Mouse (Mus musculus): ENCODE measurements around the gene Gm7579. TPM values are rescaled to one million over a fixed set of nuclear protein-coding genes. Genes with fewer than 3 reads are reported as not detected.
"Not testable (repeated sequence)": the region's sequence is repeated elsewhere in the genome, so short reads cannot be mapped to it uniquely, and the experiment has no call there.

Gm7579 gene
- not detected in 2 replicates for polyA plus RNA-seq (2015; fragmentation: Nextera tagmentation; extraction: Ambion mirVana)

DNA sequence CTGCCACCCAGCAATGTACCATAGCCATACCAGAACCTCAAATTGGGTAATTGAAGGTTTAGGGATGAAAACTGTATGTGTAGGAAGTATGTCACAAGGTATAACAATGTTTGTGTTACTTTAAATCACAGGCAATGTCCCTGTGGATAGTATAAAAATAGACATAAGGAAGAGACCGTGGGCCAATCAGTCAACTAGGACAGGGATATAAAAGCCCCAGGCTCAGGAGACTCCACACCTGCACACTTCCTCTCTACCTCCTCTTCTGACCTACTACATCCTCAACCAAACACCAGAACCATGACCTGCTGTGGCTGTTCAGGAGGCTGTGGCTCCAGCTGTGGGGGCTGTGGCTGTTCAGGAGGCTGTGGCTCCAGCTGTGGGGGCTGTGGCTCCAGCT lies at the start of gene Gm7579:
Gene Gm7579, plus strand, starts transcription at position 301 of the 400 bp plus-strand sequence.
- no peaks in the 10 kb centered on the region for H3K27me3 ChIP-seq (ENCODE audit: control insufficient read depth, insufficient read depth, low read length)
- H3K27ac ChIP-seq (ENCODE audit: low read length): no peak within 1 kb of the TSS
- no peaks in the 10 kb centered on the region for H3K9me3 ChIP-seq (replicated peaks; ENCODE audit: control insufficient read depth, low read length)
- 35% methylated on average over 1 of the region's 1 CpGs for WGBS
- no peak within 1 kb of the TSS for H3K4me2 ChIP-seq (ENCODE audit: low read depth, low read length)
- no peak for ATAC-seq (replicated peaks; ENCODE audit: extremely low read depth, insufficient read depth, low FRiP score)
- no peak within 1 kb of the TSS for H3K9ac ChIP-seq (ENCODE audit: low read length)
- H3K36me3 ChIP-seq (ENCODE audit: control insufficient read depth, insufficient read depth): no peaks in the 10 kb centered on the region
- no peak within 1 kb of the TSS for H3K4me3 ChIP-seq (ENCODE audit: low read length)
- no peaks in the 10 kb centered on the region for H3K4me1 ChIP-seq (ENCODE audit: control insufficient read depth, insufficient read depth, low read length)

DNA sequence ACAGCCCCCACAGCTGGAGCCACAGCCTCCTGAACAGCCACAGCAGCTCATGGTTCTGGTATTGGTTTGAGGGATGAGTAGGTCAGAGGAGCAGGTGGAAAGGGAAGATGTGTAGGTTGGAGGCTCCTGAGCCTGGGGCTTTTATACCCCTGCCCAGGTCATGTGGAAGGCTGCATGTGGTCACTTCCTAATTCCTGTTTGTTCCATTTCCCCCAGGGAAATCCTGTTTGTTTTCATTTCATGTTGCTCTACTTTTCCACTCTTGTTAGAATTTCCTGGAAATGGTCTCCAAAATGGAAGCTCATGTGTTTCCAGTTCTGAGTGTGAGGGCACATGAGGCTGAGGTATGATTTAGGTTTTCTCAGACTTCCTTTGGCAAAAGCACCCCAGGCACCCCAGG lies 46.0 kb upstream of the Gm7579 start, which contains the start of gene Gm4553:
Gene Gm4553, minus strand, starts transcription at position 101 of the 400 bp plus-strand sequence.
- not testable (repeated sequence) for H3K9me3 ChIP-seq (replicated peaks; ENCODE audit: control insufficient read depth, low read length); H3K27me3 ChIP-seq (ENCODE audit: control insufficient read depth, insufficient read depth, low read length); H3K9ac ChIP-seq (ENCODE audit: low read length); H3K4me1 ChIP-seq (ENCODE audit: control insufficient read depth, insufficient read depth, low read length); H3K27ac ChIP-seq (ENCODE audit: low read length); H3K36me3 ChIP-seq (ENCODE audit: control insufficient read depth, insufficient read depth); H3K4me3 ChIP-seq (ENCODE audit: low read length); H3K4me2 ChIP-seq (ENCODE audit: low read depth, low read length); ATAC-seq (replicated peaks; ENCODE audit: extremely low read depth, insufficient read depth, low FRiP score)

DNA sequence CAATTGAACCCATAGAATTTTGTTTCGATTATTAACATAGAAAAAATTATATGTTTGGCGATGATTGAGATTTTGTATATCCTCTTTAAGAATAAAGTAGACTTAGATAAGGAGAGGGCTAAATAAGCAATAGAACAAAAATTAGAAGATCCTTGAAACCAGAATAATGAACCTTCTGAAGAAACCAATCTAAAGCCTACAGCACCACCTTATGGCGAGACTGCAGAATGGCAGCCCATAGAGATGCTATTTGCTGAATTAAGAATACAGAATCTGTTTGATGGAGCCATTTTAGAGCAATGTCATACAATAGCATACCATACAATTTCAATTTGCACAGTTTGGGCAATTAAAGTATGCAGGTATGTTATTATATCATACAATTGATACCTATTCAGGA lies 41.8 kb upstream of the Gm7579 start:
- Histone ChIP-seq H3K27me3 (ENCODE audit: control insufficient read depth, insufficient read depth, low read length) (no peaks in the 10 kb centered on the region), H3K27ac (ENCODE audit: low read length) (no peak overlapping the region), H3K4me3 (ENCODE audit: low read length) (no peak overlapping the region), H3K9me3 (replicated peaks; ENCODE audit: control insufficient read depth, low read length) (no peaks in the 10 kb centered on the region), H3K9ac (ENCODE audit: low read length) (no peak overlapping the region), H3K4me2 (ENCODE audit: low read depth, low read length) (no peak overlapping the region), H3K36me3 (ENCODE audit: control insufficient read depth, insufficient read depth) (no peaks in the 10 kb centered on the region), H3K4me1 (ENCODE audit: control insufficient read depth, insufficient read depth, low read length) (no peaks in the 10 kb centered on the region)
- no peak for ATAC-seq (replicated peaks; ENCODE audit: extremely low read depth, insufficient read depth, low FRiP score)
- 40% methylated on average over 3 of the region's 3 CpGs for WGBS

DNA sequence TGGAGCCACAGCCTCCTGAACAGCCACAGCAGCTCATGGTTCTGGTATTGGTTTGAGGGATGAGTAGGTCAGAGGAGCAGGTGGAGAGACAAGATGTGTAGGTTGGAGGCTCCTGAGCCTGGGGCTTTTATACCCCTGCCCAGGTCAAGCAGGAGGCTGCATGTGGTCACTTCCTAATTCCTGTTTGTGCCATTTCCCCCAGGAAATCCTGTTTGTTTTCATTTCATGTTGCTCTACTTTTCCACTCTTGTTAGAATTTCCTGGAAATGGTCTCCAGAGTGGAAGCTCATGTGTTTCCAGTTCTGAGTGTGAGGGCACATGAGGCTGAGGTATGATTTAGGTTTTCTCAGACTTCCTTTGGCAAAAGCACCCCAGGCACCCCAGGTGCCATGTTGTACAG lies 35.8 kb upstream of the Gm7579 start, which contains the start of gene Krtap5-2:
Gene Krtap5-2, minus strand, starts transcription at position 101 of the 400 bp plus-strand sequence.
- H3K9me3 ChIP-seq (replicated peaks; ENCODE audit: control insufficient read depth, low read length); H3K27ac ChIP-seq (ENCODE audit: low read length); H3K9ac ChIP-seq (ENCODE audit: low read length); H3K27me3 ChIP-seq (ENCODE audit: control insufficient read depth, insufficient read depth, low read length); H3K4me1 ChIP-seq (ENCODE audit: control insufficient read depth, insufficient read depth, low read length); ATAC-seq (replicated peaks; ENCODE audit: extremely low read depth, insufficient read depth, low FRiP score); H3K36me3 ChIP-seq (ENCODE audit: control insufficient read depth, insufficient read depth); H3K4me2 ChIP-seq (ENCODE audit: low read depth, low read length); H3K4me3 ChIP-seq (ENCODE audit: low read length): not testable (repeated sequence)

DNA sequence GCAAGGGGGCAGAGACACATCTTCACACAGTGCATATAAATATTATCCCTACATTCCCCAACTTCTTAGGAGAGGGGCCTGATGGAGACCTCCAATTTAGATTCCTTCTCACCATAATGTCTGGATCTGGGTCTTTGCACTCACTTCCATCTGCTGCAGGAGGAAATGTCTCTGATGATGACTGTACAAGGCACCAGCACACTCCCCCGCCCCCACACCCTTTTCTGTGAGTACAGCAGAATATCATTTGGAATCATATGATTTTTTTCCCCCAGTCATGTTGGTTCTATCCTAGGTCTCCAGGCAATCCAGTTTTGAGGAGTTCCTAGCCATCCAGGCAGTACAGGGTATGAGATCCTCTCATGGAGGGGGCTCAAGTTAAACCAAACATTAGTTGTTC lies 33.0 kb upstream of the Gm7579 start:
- Histone ChIP-seq H3K27me3 (ENCODE audit: control insufficient read depth, insufficient read depth, low read length) (no peaks in the 10 kb centered on the region), H3K9ac (ENCODE audit: low read length) (no peak overlapping the region), H3K36me3 (ENCODE audit: control insufficient read depth, insufficient read depth) (no peaks in the 10 kb centered on the region), H3K4me1 (ENCODE audit: control insufficient read depth, insufficient read depth, low read length) (no peaks in the 10 kb centered on the region), H3K9me3 (replicated peaks; ENCODE audit: control insufficient read depth, low read length) (no peaks in the 10 kb centered on the region), H3K27ac (ENCODE audit: low read length) (no peak overlapping the region), H3K4me3 (ENCODE audit: low read length) (no peak overlapping the region), H3K4me2 (ENCODE audit: low read depth, low read length) (no peak overlapping the region)
- whole genome bisulfite sequencing: 72% methylated on average over 1 of the region's 1 CpGs
- no peak for ATAC-seq (replicated peaks; ENCODE audit: extremely low read depth, insufficient read depth, low FRiP score)

DNA sequence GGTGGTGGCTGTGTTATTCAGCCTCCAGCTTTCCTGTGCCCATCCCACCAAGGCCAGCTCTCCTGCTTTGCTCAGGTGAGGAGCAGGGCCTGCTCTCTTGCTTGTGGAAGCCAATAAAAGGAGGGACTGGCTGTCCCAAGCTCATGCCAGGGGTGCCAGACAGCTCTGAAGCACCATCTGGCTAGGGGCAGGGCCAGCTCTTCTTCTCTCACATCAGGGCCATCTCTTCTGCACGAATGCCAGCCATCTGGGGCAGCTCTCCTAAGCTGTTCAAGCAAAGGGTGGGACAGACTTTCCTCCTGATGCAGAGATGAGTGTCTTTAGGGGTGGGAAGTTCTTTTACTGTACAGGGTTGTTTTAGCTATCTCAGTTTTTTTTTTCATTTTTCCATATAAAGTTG lies 30.6 kb upstream of the Gm7579 start:
- Histone ChIP-seq H3K4me2 (ENCODE audit: low read depth, low read length) (no peak overlapping the region), H3K4me1 (ENCODE audit: control insufficient read depth, insufficient read depth, low read length) (no peaks in the 10 kb centered on the region), H3K9ac (ENCODE audit: low read length) (no peak overlapping the region), H3K27ac (ENCODE audit: low read length) (no peak overlapping the region), H3K4me3 (ENCODE audit: low read length) (no peak overlapping the region), H3K36me3 (ENCODE audit: control insufficient read depth, insufficient read depth) (no peaks in the 10 kb centered on the region), H3K27me3 (ENCODE audit: control insufficient read depth, insufficient read depth, low read length) (no peaks in the 10 kb centered on the region), H3K9me3 (replicated peaks; ENCODE audit: control insufficient read depth, low read length) (no peaks in the 10 kb centered on the region)
- WGBS: 21% methylated on average over 1 of the region's 1 CpGs
- ATAC-seq (replicated peaks; ENCODE audit: extremely low read depth, insufficient read depth, low FRiP score): no peak

DNA sequence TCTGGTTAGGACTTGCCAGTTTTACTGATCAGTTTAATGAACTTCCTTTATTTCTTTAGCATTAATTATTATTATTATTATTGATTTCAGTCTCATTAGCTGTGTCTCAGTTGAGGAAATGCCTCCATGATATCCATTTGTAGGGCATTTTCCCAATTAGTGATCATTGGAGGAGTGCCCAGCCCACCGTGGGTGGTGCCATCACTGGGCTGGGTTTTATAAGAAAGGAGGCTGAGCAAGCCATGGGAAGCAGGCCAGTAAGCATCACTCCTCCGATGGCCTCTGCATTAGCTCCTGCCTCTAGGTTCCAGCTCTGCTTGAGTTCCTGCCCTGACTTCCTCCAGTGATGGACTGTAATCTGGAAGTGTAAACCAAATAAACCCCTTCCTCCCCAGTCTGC lies 23.5 kb upstream of the Gm7579 start:
- Histone ChIP-seq H3K27me3 (ENCODE audit: control insufficient read depth, insufficient read depth, low read length) (no peaks in the 10 kb centered on the region), H3K27ac (ENCODE audit: low read length) (no peak overlapping the region), H3K4me1 (ENCODE audit: control insufficient read depth, insufficient read depth, low read length) (no peaks in the 10 kb centered on the region), H3K9ac (ENCODE audit: low read length) (no peak overlapping the region), H3K36me3 (ENCODE audit: control insufficient read depth, insufficient read depth) (no peaks in the 10 kb centered on the region), H3K4me3 (ENCODE audit: low read length) (no peak overlapping the region), H3K4me2 (ENCODE audit: low read depth, low read length) (no peak overlapping the region), H3K9me3 (replicated peaks; ENCODE audit: control insufficient read depth, low read length) (no peaks in the 10 kb centered on the region)
- WGBS: 59% methylated on average over 2 of the region's 2 CpGs
- no peak for ATAC-seq (replicated peaks; ENCODE audit: extremely low read depth, insufficient read depth, low FRiP score)

DNA sequence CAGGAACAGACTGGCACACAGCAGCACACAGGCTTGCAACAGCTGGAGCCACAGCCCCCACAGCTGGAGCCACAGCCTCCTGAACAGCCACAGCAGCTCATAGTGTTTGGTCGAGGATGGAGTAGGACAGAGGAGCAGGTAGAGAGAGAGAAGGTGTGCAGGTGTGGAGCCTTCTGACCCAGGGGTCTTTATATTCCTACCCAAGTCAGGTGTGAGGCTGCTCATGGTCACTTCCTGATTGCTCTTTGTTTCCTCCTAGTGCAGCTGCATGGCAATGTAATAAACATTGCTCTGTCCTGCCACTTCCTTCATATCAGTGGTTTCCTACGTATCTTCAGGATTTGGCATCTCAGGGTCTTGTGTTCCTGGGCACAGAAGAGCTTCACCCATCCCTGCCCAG lies 21.4 kb upstream of the Gm7579 start, which contains the start of gene Gm10153:
Gene Gm10153, minus strand, starts transcription at position 101 of the 400 bp plus-strand sequence.
- H3K4me3 ChIP-seq (ENCODE audit: low read length): no peak within 1 kb of the TSS
- peaks cover 4% of the 10 kb centered on the region; the same call in 1 of the 2 replicates for H3K9me3 ChIP-seq (replicated peaks; ENCODE audit: control insufficient read depth, low read length)
- no peaks in the 10 kb centered on the region for H3K27me3 ChIP-seq (ENCODE audit: control insufficient read depth, insufficient read depth, low read length)
- H3K4me2 ChIP-seq (ENCODE audit: low read depth, low read length): no peak within 1 kb of the TSS
- no peak for ATAC-seq (replicated peaks; ENCODE audit: extremely low read depth, insufficient read depth, low FRiP score)
- no peaks in the 10 kb centered on the region for H3K4me1 ChIP-seq (ENCODE audit: control insufficient read depth, insufficient read depth, low read length)
- H3K27ac ChIP-seq (ENCODE audit: low read length): no peak within 1 kb of the TSS
- no peak within 1 kb of the TSS for H3K9ac ChIP-seq (ENCODE audit: low read length)
- WGBS: 29% methylated on average over 2 of the region's 2 CpGs
- no peaks in the 10 kb centered on the region for H3K36me3 ChIP-seq (ENCODE audit: control insufficient read depth, insufficient read depth)

DNA sequence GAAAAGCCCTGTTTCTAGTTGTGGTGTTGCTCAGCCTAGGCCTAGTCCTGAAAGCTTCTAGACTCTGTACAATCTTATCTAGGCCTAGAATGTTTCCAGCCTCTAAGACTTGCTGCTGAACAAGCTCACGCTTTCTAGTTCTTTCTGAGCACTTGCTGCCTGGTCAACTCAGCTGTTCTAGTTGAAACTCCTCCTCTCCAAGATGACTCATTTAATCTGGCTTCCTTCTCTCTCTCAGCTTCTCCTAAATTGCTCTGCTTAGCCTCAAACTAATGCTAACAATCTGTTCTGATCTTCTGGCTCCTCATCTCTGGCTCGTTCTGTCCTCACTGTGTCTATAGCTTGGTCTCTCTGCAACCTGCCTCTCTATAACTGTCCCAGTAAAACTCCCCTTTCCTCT lies 12.9 kb upstream of the Gm7579 start:
- ATAC-seq (replicated peaks; ENCODE audit: extremely low read depth, insufficient read depth, low FRiP score): no peak
- 60% methylated on average over 2 of the region's 2 CpGs for WGBS

More for the DNA sequence above, 12.9 kb upstream of the Gm7579 start:
- no peaks in the 10 kb centered on the region for H3K4me1 ChIP-seq (ENCODE audit: control insufficient read depth, insufficient read depth, low read length)
- H3K9me3 ChIP-seq (replicated peaks; ENCODE audit: control insufficient read depth, low read length): peaks cover 4% of the 10 kb centered on the region; the same call in 1 of the 2 replicates
- no peaks in the 10 kb centered on the region for H3K36me3 ChIP-seq (ENCODE audit: control insufficient read depth, insufficient read depth)
- no peak overlapping the region for H3K27ac ChIP-seq (ENCODE audit: low read length)
- no peak overlapping the region for H3K9ac ChIP-seq (ENCODE audit: low read length)
- H3K4me3 ChIP-seq (ENCODE audit: low read length): no peak overlapping the region
- no peaks in the 10 kb centered on the region for H3K27me3 ChIP-seq (ENCODE audit: control insufficient read depth, insufficient read depth, low read length)
- no peak overlapping the region for H3K4me2 ChIP-seq (ENCODE audit: low read depth, low read length)
